Mouse (Mus musculus): ENCODE data around the gene Cpm. TPM values are rescaled to one million over a fixed set of nuclear protein-coding genes. Genes with fewer than 3 reads are reported as not detected.

Cpm gene
- polyA plus RNA-seq (2015; fragmentation: Nextera tagmentation; extraction: Ambion mirVana) = 32.8 and 33.8 TPM in 2 replicates

DNA sequence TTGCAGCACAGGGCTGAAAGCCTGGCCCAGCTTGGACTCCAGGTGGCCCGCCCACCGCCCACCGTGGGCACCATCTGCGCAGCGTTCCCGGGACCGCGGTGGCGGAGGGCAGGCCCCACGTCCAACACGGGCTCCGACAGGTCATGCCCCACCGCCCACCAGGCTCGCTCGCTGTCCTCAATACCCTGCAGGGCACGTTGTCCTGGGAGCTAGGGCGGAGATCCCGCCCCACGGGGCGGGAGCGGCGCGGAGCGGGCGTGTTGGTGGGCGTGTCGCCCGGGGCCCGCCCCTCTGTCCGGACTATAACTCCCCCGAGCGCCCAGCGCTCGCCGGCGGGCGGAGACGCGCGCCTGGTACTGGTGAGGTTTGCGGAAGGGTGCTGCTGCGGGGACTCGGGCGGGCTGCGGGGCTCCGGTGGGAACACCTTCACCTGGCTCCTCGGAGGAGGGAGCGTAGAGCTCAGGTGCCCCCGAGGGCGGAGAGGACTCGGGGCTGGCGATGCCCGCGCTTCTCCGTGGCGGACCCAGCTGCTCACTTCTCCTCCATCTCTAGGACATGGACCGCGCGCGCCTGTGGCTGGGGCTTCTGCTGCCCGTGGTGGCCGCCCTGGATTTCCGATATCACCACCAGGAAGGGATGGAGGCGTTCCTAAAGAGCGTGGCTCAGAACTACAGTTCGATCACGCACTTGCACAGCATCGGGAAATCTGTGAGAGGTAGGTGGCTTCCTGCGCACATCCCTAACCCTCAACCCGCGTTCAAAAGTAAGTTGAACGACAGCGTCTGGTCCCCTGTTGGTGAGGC is at the start of gene Cpm:
Cpm (plus strand) TSS at position 332 of the 803 bp plus-strand sequence.
- H3K27ac ChIP-seq (ENCODE audit: low read depth, low read length) = no peak within 1 kb of the TSS; the same call in 1 of the 2 replicates

DNA sequence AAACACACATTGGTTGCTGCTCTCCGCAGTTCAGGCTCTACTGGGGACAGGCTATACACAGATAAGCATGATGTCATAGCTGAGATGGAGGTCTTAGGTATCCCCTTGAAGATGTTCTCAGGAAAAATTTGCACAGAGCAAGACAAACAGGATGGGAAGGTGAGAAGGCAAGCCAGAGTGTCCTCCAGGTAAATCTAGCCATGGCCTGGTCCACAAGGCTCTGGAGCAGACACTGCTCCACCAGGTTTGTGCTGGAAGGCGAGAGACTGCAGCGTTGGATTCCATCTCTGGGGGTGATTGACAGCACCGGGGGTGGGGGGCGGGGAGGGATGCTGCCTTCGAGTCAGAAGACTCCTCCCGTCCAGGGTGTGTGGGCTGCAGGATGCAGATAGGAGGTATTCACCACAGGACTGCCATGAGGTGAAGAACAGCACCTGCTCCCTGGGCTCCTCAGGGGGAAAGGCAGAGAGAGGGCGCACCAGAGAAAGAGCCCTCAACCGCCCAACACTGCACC is 49.5 kb upstream of the Cpm start:
- Histone ChIP-seq H3K9me3 (ENCODE audit: control insufficient read depth) (no peaks in the 10 kb centered on the region), H3K27me3 (replicated peaks; ENCODE audit: control insufficient read depth, insufficient read depth, low read length) (no peaks in the 10 kb centered on the region), H3K36me3 (ENCODE audit: control insufficient read depth, insufficient read depth) (no peaks in the 10 kb centered on the region), H3K9ac (ENCODE audit: low read depth, low read length) (no peak overlapping the region), H3K4me2 (replicated peaks; ENCODE audit: low read depth) (no peak overlapping the region), H3K4me3 (ENCODE audit: low read depth, low read length) (no peak overlapping the region), H3K4me1 (replicated peaks; ENCODE audit: control insufficient read depth, insufficient read depth, low read length) (no peaks in the 10 kb centered on the region), H3K27ac (ENCODE audit: low read depth, low read length) (no peak overlapping the region)
- ATAC-seq = no peak
- TF ChIP-seq CTCF (IDR thresholded peaks at IDR 0.05; ENCODE audit: low read depth) = no peak
- WGBS = 63% methylated on average over 9 of the region's 9 CpGs

More for the DNA sequence above, at the start of gene Cpm:
- no peaks in the 10 kb centered on the region for H3K36me3 ChIP-seq (ENCODE audit: control insufficient read depth, insufficient read depth)
- WGBS = under 1% methylated on average over 73 of the region's 73 CpGs
- no peak for TF ChIP-seq CTCF (IDR thresholded peaks at IDR 0.05; ENCODE audit: low read depth)
- no peaks in the 10 kb centered on the region for H3K9me3 ChIP-seq (ENCODE audit: control insufficient read depth)
- peak within 1 kb of the TSS; percentile 69 for H3K4me3 ChIP-seq (ENCODE audit: low read depth, low read length)
- ATAC-seq = peak; percentile 93
- H3K9ac ChIP-seq (ENCODE audit: low read depth, low read length) = peak within 1 kb of the TSS; percentile 55
- 0 out of 2 replicates have a peak, but pooled peaks cover 2% of the 10 kb centered on the region for H3K27me3 ChIP-seq (replicated peaks; ENCODE audit: control insufficient read depth, insufficient read depth, low read length)
- peak within 1 kb of the TSS; percentile 98 for H3K4me2 ChIP-seq (replicated peaks; ENCODE audit: low read depth)
- no peaks in the 10 kb centered on the region for H3K4me1 ChIP-seq (replicated peaks; ENCODE audit: control insufficient read depth, insufficient read depth, low read length)

DNA sequence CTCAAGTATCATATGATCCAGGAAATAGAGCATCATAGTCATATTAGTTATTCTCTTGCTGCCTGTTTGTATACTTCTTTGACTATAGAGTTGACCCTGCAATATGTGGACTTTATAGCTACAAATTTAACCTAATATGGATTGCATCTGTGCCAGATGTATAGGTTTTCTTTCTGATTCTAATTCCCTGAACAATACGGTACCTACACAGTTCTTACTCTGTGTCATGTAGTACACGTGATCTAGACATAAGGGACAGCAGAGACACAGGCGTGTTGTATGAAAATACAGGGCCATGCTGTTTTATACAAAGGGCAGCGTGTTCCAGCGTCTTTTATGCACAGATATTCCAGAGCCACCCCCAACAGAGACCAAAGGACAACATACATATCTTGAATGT is 48.9 kb upstream of the Cpm start:
- Histone ChIP-seq H3K4me2 (replicated peaks; ENCODE audit: low read depth) (no peak overlapping the region), H3K27ac (ENCODE audit: low read depth, low read length) (no peak overlapping the region), H3K4me1 (replicated peaks; ENCODE audit: control insufficient read depth, insufficient read depth, low read length) (no peaks in the 10 kb centered on the region), H3K36me3 (ENCODE audit: control insufficient read depth, insufficient read depth) (no peaks in the 10 kb centered on the region), H3K9me3 (ENCODE audit: control insufficient read depth) (no peaks in the 10 kb centered on the region), H3K9ac (ENCODE audit: low read depth, low read length) (no peak overlapping the region), H3K27me3 (replicated peaks; ENCODE audit: control insufficient read depth, insufficient read depth, low read length) (no peaks in the 10 kb centered on the region), H3K4me3 (ENCODE audit: low read depth, low read length) (no peak overlapping the region)
- ATAC-seq = no peak
- 92% methylated on average over 5 of the region's 5 CpGs for WGBS
- TF ChIP-seq CTCF (IDR thresholded peaks at IDR 0.05; ENCODE audit: low read depth) = no peak

DNA sequence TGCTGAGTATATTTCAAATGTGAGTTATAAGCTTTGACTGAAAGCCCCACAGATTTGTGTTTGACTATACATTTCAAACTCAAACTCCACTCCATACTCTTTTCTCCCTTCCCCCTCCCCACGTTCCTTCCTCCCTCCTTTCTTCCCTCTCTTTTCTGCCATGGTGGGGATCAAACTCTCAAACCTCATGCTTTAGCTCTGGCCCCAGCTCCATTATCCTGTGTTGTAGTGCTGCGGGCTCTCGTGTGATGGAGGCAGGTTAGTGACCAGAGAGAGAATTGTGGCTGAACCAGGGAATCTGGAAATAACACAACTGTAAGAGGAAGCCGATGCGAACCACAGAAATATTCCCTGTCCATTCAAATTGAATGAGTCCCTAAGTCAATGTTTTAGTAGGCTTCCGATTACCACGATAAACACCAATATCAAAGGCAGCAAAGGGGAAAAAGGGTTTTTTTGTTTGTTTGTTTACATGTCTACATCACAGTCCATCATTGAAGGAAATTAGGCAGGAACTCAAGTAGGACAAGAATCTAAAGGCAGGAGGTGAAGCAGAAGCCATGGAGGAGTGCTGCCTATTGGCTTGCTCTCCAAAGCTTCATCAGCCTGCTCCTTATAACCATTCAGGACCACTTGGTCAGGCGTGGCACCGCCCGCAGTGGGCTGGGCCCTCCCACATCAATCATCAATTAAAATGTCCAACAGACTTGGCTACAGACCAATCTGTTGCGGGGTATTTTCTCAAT is 48.1 kb upstream of the Cpm start:
- H3K27ac ChIP-seq (ENCODE audit: low read depth, low read length) = no peak overlapping the region
- no peak overlapping the region for H3K9ac ChIP-seq (ENCODE audit: low read depth, low read length)
- no peaks in the 10 kb centered on the region for H3K36me3 ChIP-seq (ENCODE audit: control insufficient read depth, insufficient read depth)
- no peak overlapping the region for H3K4me3 ChIP-seq (ENCODE audit: low read depth, low read length)
- no peaks in the 10 kb centered on the region for H3K27me3 ChIP-seq (replicated peaks; ENCODE audit: control insufficient read depth, insufficient read depth, low read length)
- H3K4me1 ChIP-seq (replicated peaks; ENCODE audit: control insufficient read depth, insufficient read depth, low read length) = no peaks in the 10 kb centered on the region
- TF ChIP-seq CTCF (IDR thresholded peaks at IDR 0.05; ENCODE audit: low read depth) = no peak
- H3K4me2 ChIP-seq (replicated peaks; ENCODE audit: low read depth) = no peak overlapping the region
- no peak for ATAC-seq
- 91% methylated on average over 11 of the region's 11 CpGs for WGBS
- no peaks in the 10 kb centered on the region for H3K9me3 ChIP-seq (ENCODE audit: control insufficient read depth)

DNA sequence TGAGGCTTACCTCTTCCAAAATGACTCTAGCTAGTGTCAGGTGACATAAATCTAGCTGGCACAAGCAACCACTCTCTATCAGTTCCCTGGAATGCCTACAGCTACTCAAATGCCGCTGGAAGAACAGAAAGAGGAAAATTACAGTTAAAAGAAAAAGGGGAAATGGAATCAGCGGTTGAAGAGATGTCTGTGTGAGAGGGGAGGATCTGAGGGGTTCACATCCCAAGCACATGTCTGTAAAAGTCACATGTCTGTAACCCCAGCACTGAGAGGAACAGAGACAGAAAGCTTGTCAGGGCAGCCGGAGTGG is 47.6 kb upstream of the Cpm start:
- TF ChIP-seq CTCF (IDR thresholded peaks at IDR 0.05; ENCODE audit: low read depth) = no peak
- Histone ChIP-seq H3K4me3 (ENCODE audit: low read depth, low read length) (no peak overlapping the region), H3K36me3 (ENCODE audit: control insufficient read depth, insufficient read depth) (no peaks in the 10 kb centered on the region), H3K9me3 (ENCODE audit: control insufficient read depth) (no peaks in the 10 kb centered on the region), H3K4me2 (replicated peaks; ENCODE audit: low read depth) (no peak overlapping the region), H3K4me1 (replicated peaks; ENCODE audit: control insufficient read depth, insufficient read depth, low read length) (no peaks in the 10 kb centered on the region), H3K27ac (ENCODE audit: low read depth, low read length) (no peak overlapping the region), H3K27me3 (replicated peaks; ENCODE audit: control insufficient read depth, insufficient read depth, low read length) (no peaks in the 10 kb centered on the region), H3K9ac (ENCODE audit: low read depth, low read length) (no peak overlapping the region)
- WGBS = 89% methylated on average over 3 of the region's 3 CpGs
- no peak for ATAC-seq

Measured in intestine, postnatal 0 days (tissue).